Comparison of ENCODE assay signal across 19 mouse cellular contexts in the genomic region with DNA sequence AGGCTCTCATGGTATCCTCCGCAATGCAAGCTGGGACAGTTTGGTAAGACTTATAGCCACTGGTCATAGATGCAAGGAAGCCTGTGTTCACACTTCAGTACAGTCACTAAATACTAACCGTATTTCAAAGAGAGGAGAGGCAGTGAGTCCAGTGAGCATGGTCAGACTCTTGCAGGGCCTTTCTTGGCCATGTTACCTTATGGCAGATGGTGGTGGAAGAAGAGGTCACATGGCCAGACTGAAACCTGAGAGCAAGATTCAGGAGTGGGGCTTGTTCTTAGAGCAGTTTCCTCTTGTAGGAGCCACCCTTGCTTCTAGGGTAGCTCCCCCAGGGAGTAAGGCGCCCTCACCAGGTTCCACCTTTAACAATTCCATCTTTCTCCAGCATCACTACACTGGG.
"Had no signal": no experiment of that assay in that cellular context is flagged by ENCODE, and none has a peak within 500 bp of the region (broad histone marks: within the 10 kb centered on the region; RNA-seq: fewer than 3 reads in every experiment).

No protein-coding gene starts in this region.

- H3K27ac ChIP-seq: limb, embryonic 10.5 days; limb, embryonic 13.5 days; liver, embryonic 12.5 days; liver, embryonic 15.5 days; lung, embryonic 15.5 days; midbrain, embryonic 10.5 days; midbrain, embryonic 13.5 days; neural tube, embryonic 13.5 days had no signal

- DNase-seq: kidney, postnatal 14 days; kidney, postnatal 4 days; liver; lung, adult 18-20 months; lung, postnatal 10 days; lung, postnatal 36 days; retina, postnatal 1 day; thymus, adult 18-20 months; thymus, postnatal 36 days had no signal

- H3K27me3 ChIP-seq: liver, embryonic 12.5 days; liver, embryonic 15.5 days; lung, embryonic 15.5 days; midbrain, embryonic 13.5 days had no signal

- H3K4me3 ChIP-seq: limb, embryonic 10.5 days; limb, embryonic 13.5 days; liver, embryonic 12.5 days; liver, embryonic 15.5 days; lung, embryonic 15.5 days; megakaryocyte, embryonic 14.5 days; midbrain, embryonic 10.5 days; midbrain, embryonic 13.5 days; myocyte; neural tube, embryonic 13.5 days had no signal

- H3K4me1 ChIP-seq: limb, embryonic 13.5 days; liver, embryonic 12.5 days; liver, embryonic 15.5 days; lung, embryonic 15.5 days; midbrain, embryonic 10.5 days; midbrain, embryonic 13.5 days; neural tube, embryonic 13.5 days had no signal
